Mouse (Mus musculus): ENCODE results near the gene 1700021F07Rik. TPM values are rescaled to one million over a fixed set of nuclear protein-coding genes. Genes with fewer than 3 reads are reported as not detected.

Gene 1700021F07Rik
- total RNA-seq, 2 experiments from 2014 or later: not detected

- intact Hi-C loops (cut with DNase I): no loop called here
- DNase-seq: no peak
These were observed 36.5 kb downstream of the 1700021F07Rik start for GRCm38 (mm10) chr2:173558754-173559396.

- DNase-seq: peak; percentile 83
- intact Hi-C loops (cut with DNase I): loop anchor here (1.0 to 2.0 kb wide), 2 partner anchors 376 to 455 kb away; no protein-coding TSS in a partner anchor
These were observed 39.6 kb downstream of the 1700021F07Rik start for GRCm38 (mm10) chr2:173561851-173562442.

- intact Hi-C loops (cut with DNase I): loop anchor here (2.0 kb wide), 1 partner anchor 457 kb away; no protein-coding TSS in a partner anchor
- DNase-seq: peak; percentile 27
These were observed 41.0 kb downstream of the 1700021F07Rik start for GRCm38 (mm10) chr2:173563336-173563735.

GRCm38 (mm10) chr2:173564179-173564578 is 41.8 kb downstream of the 1700021F07Rik start:
- intact Hi-C loops (cut with DNase I): no loop called here

More at GRCm38 (mm10) chr2:173564179-173564578, 41.8 kb downstream of the 1700021F07Rik start:
- no peak for DNase-seq

Other genes starting within 250 kb of the 1700021F07Rik start
- 10 to 100 TPM; 32.7 to 45.3 TPM for gene Pmepa1, start 246.1 kb upstream of the 1700021F07Rik start, total RNA-seq (2021)
- not detected for gene Ankrd60, start 55.8 kb downstream of the 1700021F07Rik start, total RNA-seq (2021)
- 10 to 100 TPM; 25.5 to 27.8 TPM for gene Rab22a, start 137.2 kb downstream of the 1700021F07Rik start, total RNA-seq (2021)
- gene 1700010B08Rik, start 196.8 kb downstream of the 1700021F07Rik start, total RNA-seq (2021): not detected
- gene Vapb, start 214.9 kb downstream of the 1700021F07Rik start, total RNA-seq (2021): 10 to 100 TPM; 84.7 to 94.7 TPM

All from left cerebral cortex, postnatal 4 days (tissue).